Mouse (Mus musculus) mesoderm, embryonic 11.5 days (tissue): ENCODE measurements at regions not wholly inside any gene's neighbourhood (a gene's known extent, or its start where the extent isn't known, plus 50 kb on each side); places are given as distances from the start of the nearest gene placed in this dataset.

Source experiments
- DNase-seq: peaks from one replicate; pipeline ENCODE4 v3.0.0-alpha.2; 2012; ENCODE audit warnings: low read depth, low spot score

GRCm38 (mm10) chr8:76538806-76539480 lies 360.3 kb upstream of the Nr3c2 start:
- DNase-seq: no peak

DNA sequence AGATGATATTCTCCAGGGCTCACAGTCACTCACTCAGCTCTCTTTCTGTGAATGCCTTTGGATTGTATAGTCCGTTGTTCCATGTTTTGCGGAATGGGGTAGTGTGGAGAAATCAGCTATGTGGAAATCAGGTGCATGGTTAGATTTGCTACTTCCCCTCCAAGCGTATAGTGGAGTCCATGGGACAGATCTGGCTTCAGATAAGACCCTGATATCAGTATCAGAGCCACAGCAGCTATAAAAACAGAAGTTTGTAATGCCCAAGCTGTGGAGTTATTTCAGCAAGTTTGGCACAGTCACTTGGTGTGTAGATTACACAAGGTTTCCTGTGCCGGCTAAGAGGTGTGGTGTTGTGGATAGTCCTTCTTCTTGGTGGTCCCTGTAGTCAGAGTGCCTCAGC lies 359.6 kb upstream of the Nr3c2 start:
- no peak for DNase-seq

DNA sequence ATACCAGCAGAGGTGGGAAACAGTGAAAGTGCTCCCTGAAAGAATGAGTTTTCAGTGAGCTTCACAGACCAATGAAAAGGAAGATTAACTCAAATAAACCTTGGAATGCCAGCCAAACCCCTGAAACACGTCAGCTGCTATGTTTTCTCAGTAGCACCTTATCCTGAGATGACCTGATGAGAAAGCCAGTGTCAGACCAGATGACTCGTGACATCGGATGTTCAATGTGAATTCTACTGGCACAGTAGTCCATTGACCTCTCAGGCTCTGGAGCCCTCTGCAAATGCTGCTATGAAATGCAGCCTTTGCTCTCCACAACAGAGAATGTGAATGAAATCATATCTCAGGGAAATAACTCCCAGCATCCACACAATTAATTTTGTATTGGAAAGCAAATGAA lies 358.6 kb upstream of the Nr3c2 start:
- no peak for DNase-seq

DNA sequence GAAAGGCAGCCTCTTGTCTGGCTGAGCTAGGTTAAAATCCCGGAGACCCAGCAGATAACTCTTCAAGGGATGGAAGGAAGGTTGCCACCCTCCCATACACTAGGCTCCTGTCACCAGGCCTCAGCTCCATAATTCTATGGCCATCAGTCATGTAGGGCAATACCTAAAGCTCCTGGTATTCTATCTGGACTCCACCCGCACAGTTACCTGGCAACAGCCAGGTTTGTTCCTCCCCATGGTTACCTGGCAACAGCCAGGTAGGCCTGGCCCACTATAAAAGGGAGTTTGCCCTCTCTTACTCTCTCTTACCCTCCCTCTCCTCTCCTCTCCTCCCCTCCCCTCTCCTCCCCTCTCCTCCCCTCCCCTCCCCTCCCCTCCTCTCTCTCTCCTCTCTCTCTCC lies 347.6 kb upstream of the Nr3c2 start:
- no peak for DNase-seq

- DNase-seq: no peak
Observed at GRCm38 (mm10) chr8:76601566-76601965, 297.7 kb upstream of the Nr3c2 start.

DNA sequence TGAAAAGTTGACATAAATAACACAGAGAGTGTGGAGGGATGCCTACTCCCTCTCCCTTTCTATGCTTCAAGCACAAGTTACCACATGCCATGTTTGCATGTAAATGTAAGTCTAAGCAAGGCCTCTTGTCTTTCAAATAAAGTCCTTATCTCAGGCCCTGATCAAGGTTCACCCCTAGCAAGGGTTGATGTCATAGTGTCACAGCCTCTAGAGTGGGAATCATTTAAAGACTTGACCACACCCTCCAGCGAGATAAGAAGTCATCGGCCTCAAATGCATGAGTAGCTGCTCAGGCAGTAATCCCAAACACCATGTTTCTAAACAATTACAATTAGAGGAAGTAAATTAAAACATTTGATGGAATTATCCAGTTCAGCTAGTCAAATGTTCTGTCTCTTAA lies 280.5 kb upstream of the Nr3c2 start:
- DNase-seq: no peak

DNA sequence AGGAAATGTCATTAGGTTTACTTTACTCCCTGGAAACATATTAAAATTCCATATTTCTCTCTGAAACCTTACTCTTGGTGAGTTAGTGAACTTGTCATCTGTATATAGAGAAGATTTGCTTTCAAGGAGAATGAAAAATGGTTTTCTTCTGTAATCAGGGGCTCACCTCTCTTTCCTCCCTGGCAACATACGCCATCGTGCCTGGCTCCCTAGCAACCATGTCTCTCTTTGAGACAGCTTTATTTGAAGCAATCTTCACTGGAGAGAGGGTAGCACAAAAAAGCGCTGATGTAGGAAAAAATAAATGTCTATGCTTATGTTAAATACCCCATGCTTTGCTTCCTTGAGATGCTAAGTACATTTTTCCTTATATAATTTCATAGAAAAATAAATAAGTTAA lies 278.4 kb upstream of the Nr3c2 start:
- no peak for DNase-seq

DNA sequence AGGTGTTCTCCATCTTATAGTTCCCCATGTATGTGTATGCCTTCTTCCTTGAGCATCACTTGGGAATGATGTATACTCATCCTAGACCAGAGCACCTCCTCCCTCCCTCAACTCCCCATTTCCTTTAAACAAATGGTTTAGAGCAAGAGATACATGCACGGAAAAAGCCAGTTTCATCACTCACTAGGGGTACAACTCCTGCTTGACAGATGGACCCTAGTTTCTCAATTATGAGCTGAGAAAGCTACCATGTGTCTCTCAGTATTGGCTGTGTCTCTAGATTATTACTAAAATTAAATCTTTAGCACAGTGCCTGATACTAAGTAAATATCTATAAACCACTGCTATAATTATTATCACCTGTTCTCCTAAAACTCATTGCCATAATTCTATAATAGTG lies 266.2 kb upstream of the Nr3c2 start:
- DNase-seq: no peak
